Mouse (Mus musculus): Measurements from ENCODE around the gene Klrg2.
"Not testable (repeated sequence)": the region's sequence is repeated elsewhere in the genome, so short reads cannot be mapped to it uniquely, and the experiment has no call there.

Klrg2 gene

DNA sequence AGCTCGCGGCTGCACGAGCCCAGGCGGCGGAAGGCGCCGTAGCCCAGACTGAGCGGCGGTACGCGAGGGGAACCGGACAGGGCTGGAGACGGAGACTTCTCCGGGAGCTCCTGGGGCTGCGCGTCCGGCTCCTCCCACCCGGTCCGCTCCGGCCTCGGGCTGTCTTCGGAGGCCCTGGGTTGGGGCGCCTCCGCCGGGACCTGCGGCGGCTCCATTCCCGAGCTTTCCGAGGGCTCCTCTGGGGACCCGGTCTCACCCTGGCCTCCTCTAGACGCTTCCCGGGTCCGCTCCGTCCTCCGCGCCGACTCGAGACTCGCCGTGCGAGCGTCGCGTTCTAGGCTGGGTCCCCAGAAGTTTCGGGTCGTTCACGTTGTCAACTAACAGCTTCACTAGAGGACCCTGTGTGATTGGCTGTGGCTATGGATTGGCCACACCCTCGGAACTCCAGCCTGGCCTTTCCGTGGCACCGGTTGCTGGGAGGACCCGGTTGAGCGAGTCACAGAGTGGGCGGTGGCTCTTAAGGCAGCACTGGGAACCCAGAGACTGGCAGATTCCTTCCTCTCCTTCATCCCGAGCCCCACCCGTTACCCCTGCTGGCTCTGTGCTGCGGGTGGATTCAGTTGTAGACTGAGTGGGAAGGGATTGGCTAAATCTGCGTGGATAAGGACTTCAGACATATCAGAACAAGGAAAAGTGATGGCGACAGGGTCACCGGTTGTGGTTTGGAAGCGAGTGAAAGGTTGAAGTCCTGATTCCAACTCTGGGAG lies at the start of gene Klrg2:
Gene Klrg2 (minus strand): TSS at position 391 of the 767 bp plus-strand sequence.
- no peak for DNase-seq (ENCODE audit: low read depth, low spot score)

DNA sequence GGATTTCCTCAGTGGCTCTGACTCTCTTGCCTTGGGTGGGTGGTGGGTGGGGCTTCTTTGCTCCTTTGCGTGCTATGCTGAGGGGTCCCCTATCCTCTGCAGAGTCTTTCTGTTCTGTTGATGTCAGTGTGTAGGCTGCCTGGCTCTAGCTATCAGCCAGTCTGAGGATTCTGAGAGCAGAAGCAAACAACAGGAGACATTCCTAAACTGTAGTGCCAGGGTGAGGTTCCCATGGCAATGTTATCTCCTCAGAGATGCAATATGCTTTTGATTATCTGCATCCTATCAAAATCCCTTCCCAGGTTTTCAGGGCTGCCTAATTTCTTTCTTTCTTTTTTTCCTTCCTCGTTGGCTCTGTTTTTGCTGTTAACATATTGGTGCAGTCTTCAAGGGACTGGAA lies 45.5 kb upstream of the Klrg2 start:
- DNase-seq (ENCODE audit: low read depth, low spot score) = no peak

DNA sequence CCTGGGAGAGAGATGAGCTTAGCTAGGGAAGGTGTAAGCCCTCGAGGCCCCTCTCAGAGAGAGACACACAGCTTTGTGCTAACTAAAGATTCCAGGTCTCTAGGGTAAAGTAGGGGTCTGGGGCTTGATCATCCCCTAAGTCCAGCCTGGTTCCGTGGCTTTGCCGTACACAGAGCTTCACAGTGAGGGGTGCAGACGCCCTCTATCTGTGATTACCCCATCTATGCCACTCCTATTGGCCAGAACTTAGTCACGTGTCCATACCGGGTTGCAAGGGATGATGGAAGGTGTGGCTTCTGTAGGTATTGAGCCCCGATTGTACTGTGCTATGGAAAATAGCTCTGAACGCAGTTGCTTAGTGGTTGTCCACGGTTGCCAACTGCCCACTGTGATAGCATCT lies 40.6 kb upstream of the Klrg2 start:
- DNase-seq (ENCODE audit: low read depth, low spot score) = no peak

DNA sequence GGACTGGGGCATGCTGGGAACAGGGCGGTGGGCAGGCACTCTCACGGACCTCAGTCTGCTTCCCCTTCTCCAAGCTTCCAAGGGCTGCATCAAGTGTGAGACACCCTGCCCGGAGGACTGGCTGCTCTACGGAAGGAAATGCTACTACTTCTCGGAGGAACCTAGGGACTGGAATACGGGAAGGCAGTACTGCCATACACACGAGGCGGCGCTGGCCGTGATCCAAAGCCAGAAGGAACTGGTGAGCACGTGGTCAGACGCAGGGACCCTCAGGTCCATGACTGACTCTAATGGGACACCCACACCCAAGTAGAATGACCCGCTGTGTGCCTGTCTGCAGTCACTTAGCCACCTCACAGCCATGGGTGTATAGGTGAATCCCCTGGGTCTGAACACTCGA lies 39.7 kb upstream of the Klrg2 start:
- no peak for DNase-seq (ENCODE audit: low read depth, low spot score)

DNA sequence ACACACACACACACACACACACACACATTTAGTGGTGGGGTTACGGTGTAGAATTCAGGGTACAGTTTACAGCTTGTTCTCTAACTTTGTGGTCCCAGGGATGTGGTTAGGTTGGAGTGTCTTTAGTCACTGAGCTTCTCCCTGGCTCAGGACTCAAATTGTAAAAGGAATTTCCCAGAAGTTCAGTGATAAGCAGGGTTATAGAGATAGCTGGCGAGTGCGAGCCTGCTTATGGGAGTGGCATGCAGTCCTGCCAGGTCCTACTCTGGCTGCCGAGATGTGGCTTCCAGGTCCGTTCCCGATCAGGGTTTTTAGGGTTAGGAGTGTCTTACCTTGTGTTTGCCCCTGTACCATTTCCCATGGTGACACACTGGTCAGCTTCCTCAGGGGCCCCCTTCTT lies 39.2 kb upstream of the Klrg2 start:
- no peak for DNase-seq (ENCODE audit: low read depth, low spot score)

DNA sequence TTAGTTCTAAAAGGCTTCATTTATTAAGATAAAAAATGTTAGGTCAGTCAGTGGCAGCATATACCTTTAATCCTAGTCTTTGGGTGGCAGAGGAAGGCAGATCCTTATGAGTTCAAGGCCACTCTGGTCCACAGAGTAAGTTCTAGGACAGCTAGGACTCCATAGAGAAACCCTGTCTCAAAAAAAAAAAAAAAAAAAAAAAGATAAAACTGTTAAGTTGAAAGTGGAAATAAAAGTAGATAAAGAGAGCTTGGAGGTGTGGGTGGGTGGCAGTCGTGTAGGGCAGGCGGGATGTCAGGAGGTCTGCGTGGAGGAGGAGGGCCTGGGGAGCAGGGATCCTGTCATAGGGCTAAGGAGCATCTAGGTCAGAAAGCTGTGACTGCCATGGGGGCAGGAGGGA lies 35.0 kb upstream of the Klrg2 start:
- DNase-seq (ENCODE audit: low read depth, low spot score) = no peak

DNA sequence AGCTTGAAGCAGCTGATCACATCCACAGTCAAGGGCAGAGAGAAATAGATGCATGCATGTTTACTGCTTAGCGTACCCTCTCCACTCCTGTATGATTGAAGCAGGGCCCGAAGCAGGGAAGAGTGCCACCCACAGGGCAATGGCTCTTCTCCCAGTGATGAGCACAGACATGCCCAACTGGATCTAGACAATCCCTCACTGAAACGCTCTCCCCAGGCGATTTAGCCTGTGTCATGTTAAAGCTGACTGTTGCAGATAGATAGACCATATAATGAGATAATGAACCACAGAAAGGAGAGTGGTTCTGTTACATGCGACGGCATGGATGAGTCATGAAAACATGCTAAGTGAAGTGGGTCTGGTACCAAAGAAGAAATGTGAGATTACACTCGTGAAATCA lies 34.2 kb upstream of the Klrg2 start:
- no peak for DNase-seq (ENCODE audit: low read depth, low spot score)

DNA sequence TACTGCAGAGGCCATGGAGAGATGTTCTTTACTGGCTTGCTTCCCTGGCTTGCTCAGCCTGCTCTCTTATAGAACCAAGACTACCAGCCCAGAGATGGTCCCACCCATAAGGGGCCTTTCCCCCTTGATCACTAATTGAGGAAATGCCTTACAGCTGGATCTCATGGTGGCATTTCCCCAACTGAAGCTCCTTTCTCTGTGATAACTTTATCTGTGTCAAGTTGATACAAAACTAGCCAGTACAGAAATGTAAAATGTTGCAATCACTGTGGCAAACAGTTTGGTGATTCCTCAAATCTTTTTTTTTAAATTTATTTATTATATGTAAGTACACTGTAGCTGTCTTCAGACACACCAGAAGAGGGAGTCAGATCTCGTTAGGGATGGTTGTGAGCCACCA lies 33.4 kb upstream of the Klrg2 start:
- not testable (repeated sequence) for DNase-seq (ENCODE audit: low read depth, low spot score)

DNA sequence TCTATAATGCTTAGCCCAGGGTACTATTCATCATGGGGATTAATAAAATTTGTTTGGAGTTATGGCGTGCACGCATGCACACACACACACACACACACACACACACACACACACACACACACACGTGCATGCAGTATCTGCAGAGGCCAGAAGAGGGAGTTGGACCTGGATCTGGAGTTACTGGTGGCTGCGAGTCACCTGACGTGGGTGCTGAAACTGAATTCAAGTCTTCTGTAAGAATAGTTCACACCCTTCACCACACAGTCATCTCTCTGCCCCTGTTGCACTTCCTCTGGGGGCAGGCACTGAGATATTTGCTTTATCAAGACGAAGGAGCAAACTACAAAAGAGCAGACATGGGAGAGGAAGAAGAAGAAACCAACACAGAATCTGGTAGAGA lies 32.5 kb upstream of the Klrg2 start:
- no peak for DNase-seq (ENCODE audit: low read depth, low spot score)

DNA sequence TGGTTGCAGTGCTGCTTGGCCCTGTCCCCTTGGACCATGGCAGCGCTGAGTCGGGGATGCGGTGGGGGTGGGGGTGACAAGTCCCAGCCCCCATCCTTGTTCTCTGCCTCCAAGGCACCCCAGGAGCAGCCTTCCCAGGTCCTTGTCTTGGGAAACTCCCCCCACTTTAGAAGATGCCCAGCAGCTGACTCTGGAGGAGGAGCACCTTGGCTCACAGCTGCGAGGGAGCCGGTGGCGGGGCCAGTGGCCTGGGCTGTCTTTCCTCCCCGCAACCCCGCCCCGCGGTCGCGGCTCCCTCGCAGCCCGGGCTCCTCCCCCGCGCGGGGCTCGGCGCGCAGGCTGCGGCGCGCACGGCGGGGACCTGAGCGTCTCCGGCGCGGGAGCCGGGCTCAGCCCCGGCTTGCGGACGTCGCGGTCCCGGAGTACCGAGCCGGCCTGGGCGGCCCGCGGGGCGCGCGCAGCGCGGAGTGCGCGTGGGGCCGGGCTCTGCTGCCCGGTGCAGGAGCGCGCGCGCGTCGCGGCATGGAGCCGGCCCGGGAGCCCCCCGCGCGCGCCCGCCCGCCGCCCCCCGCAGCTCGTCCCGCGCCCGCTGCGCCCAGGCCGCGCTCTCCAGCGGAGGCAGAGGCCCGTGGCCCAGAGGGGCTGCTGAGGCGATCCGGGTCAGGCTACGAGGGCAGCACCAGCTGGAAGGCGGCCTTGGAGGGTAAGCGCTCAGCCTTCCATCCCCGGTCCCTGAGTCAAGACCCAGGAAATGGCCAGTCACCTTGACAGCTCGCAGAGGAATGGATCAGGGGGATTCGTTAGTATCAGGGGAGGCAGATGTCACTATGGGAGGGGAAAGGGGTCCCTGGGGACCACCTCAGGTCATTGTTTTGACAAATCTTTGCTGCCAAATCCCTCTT lies 25.9 kb upstream of the Klrg2 start, which contains the start of gene Clec2l:
Gene Clec2l (plus strand): TSS at position 356 of the 902 bp plus-strand sequence.
- no peak for DNase-seq (ENCODE audit: low read depth, low spot score)

DNA sequence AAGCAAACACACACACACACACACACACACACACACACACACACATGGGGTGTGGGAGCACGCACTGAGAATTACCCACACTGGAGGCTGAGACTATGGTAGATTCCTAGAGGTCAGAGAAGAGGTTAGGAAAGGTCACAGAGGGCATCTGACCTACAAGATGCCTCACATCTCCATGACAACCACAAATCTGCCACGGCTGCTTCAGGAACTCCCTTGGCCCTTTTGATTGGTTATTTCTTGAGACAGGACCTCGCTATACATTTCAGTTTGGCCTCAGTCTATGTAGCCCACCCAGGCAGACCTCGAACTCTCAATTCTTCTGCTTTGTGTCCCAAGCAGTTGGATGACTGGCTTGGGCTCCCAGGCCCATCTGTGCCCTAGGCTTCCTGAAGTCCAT lies 24.6 kb upstream of the Klrg2 start:
- DNase-seq (ENCODE audit: low read depth, low spot score) = no peak

DNA sequence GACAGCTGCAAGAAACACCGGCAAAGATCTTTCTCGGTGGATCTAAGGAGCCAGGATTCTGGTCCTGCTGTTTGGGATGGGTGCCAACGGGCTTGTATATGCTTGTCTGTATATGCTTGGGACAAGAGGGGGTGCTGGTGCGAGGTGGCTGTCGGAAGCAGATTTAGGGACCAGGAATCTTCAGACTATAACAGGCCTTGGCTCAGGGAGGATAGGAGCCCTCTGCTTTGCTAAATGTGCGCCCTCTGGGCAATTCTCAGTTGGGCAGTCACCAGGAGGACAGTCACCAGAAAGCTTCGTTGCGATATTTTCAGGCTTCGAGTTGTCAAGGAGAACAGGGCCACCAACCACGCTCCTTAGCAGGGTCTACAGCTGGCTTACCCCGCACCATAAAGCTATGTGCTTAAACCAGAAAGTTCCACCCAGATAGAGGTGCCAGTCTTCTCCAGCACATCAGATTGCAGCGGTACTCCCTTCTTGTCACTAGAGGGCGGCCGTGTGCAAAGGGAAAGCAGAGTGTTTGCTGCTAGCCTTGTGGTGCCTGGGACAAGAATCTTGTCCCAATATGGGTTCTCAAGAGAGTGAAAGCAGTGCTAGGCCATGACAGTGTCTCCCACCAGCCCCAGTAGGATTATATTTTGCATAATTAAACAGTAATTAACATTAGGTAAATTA lies 13.4 kb upstream of the Klrg2 start:
- DNase-seq (ENCODE audit: low read depth, low spot score) = no peak

DNA sequence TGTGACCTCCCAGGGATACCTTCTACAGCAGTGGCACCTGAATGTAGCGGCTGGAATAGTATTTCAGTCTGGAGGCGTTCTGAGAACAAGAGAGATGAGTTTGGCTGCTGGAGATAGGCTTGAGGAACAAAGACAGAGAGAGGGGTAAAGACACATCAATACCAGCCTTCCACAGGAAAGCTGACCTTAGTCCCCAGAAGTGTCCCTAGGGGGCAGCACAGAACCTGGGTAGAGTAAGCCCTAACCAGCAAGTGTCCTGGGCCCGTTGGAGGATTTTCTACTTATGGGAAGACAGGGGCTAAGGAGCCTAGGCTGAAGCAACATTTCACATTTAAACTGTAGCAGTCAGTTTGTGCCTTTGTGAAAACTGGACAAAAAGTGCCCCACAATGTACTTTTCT lies 12.5 kb upstream of the Klrg2 start:
- no peak for DNase-seq (ENCODE audit: low read depth, low spot score)

DNA sequence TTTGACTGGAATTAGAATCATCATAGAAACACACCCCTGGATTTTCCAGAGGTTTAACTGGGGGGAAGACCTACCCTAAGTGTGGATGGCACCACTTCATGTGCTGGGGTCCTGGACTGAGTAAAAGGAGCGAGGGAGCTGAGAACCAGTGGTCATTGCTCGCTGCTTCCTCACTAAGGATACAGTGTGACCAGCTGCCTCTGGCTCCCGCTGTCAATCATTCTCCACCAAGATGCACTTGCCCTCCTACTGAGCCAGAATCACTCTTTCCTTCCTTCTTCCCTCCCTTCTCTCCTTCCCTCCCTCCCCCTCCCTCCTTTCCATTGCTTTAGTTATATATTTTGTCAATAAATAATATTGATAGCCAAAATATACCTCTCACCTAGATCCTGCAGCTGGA lies 6.0 kb upstream of the Klrg2 start:
- no peak for DNase-seq (ENCODE audit: low read depth, low spot score)

DNA sequence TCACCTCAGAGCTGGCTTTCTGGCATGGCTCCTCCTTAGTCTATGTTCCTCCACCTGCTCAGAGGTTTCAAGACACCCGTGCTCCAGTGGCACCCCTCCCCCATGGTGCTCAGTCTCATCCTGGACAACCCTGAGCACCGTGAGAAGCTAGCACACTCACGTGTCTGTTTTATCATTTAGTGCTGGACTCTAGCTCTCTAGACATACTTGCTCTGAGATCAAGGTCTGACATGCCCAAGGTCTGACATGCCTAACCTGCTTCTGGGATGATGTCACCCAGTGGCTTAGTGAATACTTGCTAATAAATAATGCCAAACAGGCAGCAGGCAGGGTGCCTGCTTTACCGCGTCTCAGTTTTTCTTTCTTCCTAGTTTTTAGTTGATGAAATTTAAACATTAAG lies 5.6 kb upstream of the Klrg2 start:
- DNase-seq (ENCODE audit: low read depth, low spot score) = no peak

DNA sequence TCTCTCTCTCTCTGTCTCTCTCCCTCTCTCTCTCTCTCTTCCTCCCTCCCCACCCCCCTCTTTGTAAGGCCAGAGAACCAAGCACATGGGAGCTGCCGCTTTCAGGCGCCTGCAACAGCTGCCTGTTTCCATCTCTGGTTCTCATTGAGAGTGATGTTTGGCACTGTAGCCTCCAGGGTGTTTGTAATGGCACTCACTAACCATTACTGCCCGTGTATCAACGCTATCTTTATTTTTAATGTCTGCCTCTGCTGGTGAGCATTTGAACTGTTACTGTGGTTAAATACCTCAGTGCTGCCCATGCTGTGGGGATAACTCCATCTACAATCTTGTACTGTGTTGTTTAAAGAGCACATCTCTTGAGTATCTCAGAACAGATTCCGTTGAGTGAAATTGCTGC lies 4.6 kb upstream of the Klrg2 start:
- DNase-seq (ENCODE audit: low read depth, low spot score) = no peak

DNA sequence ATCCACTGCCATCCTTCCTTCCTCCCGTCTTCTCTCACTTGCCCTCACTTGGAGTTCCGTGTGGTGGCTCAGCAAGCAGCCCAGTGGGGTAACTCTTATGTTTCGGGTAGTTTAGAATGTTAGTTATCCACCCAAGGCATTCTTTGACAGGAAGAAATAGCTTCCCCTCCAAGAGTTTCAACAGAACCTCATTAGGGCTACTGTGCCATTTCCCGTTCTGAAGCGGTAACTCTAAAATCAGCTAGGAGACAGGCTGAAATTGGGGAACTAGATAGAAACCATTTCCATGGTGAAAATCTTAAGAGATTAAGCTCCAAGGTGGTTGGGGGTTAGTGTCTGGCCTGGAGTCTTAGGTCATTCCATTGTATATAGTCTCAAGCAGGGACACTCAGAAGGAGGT lies 4.2 kb upstream of the Klrg2 start:
- no peak for DNase-seq (ENCODE audit: low read depth, low spot score)

DNA sequence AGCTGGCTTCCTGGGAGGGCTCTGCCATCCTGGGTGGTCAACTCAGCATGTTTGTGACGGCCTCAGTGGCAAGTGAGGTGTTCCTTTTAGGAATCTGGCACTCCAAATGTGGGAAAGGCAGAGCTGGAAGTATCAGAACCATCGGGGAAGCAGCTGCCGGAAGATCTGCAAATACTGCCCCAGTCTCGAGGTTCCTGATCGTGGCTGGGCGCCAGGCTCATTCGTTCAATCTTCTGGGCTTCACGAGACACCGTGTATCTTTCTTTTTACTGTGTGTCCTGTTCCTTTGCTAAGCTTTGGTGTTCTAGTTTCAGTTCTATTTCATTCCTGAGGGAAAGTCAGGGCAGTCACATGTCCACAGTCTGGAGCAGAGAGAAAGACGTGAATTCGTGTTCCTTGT lies 3.4 kb upstream of the Klrg2 start:
- no peak for DNase-seq (ENCODE audit: low read depth, low spot score)

DNA sequence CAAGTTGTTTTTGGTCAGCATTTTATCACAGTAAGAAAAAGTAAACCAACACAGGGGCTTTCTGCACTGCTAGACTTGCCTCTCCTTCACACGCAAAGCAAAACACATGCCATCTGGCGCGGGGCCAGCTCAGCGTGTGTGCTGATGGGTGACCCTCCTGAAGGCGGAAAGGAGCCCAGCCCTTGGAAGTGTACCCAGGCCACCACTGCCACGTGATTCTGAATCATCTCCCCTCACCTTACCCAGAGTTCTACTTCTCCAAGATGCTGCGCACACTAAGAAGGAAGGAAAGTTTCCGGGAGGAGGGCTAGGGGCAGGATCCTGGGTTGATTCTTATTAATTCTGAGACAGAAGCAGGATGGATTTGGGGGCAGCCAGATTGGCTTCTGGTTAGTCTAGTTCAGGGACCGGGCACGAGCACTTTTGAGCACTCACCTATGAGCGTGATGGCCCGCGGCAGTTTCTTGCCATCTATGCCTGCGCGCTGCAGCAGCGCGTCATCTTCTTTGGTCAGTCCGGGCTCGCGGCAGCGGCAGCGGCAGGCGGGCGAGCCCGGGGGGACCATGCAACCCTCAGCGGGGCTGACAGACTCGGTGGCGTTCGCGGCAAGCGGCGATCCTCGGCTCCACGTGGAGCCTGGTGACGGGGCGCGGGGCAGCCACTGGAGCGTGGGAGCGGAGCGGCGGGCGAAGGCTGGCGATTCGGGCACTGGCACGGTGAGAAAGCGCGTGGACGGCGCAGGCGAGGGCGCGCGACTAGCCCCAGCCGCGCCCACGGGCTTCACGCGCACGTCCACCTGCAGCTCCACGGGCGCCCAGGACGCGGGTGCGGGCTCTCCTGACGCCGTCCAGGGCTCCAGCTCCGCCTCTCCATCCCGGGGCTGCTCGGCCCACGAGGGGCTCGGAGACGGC lies 846 bp downstream of the Klrg2 start:
- DNase-seq (ENCODE audit: low read depth, low spot score) = no peak

DNA sequence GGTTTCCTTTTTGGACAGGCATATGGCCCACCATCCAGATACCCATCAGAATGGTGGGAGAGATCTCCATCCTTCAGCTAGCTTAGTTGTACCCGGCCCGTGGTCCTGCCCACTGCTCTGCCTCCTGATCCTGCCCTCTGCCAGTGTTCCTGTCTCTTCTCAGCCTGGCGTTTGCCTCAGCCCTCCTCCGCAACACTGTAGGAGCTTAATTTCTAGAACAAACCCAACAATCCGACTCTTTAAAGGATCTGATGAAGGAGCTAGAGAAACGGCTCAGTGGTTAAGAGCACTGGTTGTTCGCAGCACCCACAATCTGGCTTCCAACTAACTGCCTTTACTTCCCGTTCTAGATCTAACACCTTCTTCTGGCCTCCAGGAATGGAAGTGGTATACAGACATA lies 2.6 kb downstream of the Klrg2 start:
- no peak for DNase-seq (ENCODE audit: low read depth, low spot score)

DNA sequence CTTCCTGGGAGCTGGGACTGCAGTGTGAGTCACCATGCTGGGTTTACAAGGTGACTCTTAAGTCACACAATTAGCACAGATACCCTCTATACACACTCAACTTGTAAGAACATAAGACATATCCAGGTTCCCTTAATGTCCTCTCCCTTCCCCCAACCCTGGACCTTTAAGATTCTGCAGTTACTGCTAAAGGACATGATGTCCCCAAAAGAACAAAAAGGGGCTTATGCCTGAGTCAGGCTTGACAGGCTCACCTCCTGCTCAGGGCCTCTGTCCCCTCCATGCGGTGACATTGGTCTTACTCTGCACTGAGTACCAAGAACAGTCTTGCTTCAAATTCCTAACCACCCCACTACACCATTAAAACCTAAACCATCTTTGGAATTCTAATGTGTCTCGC lies 4.2 kb downstream of the Klrg2 start:
- DNase-seq (ENCODE audit: low read depth, low spot score) = no peak
